Mouse (Mus musculus): ENCODE data around the gene Emx1.

DNA sequence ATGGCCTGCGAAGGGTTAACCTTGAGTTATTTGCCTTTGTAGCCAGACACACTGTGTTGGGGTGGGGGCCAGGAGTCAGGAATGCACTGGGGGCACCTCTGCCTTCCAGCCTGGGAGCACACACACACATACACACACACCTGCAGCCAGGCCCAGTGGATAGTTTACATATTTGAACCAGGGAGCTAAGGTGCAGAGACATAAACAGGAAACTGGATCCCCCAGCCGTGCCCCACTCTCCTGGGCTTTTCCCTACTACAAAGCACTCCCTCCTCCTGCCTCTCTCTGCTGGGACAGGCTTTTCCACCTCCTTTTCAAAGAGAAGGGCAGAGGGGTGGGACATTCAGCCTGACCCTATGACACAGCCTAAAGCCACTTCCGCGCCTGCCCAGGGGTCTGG is 33.7 kb downstream of the Emx1 start:
- TF ChIP-seq POLR2A (IDR thresholded peaks at IDR 0.05; ENCODE audit: borderline replicate concordance, extremely low read depth, low read depth, low read length) (no peak), CTCF (IDR thresholded peaks at IDR 0.05; ENCODE audit: insufficient read depth, low read length) (no peak)
